Mouse (Mus musculus) MEL (cell line): Measurements from ENCODE around the gene Rxrb.

Experiments
- BHLHE40 ChIP-seq: IDR thresholded peaks from 2 replicates; pipeline ENCODE4 v1.6.1; 2012; ENCODE audit warnings: low read depth, mild to moderate bottlenecking, inconsistent platforms, low read length, improper control_type of control experiment, borderline replicate concordance
- CTCF ChIP-seq, 3 experiments: IDR thresholded peaks in 2 of 3; conservative IDR thresholded peaks in 1 of 3; 2 replicates each; pipeline ENCODE4 v1.5.1; 2011 to 2012; ENCODE audit warnings: low read length in 3 of 3, low read depth in 2 of 3, mild to moderate bottlenecking in 2 of 3, improper control_type of control experiment in 1 of 3, inconsistent platforms in 1 of 3, mixed read lengths in 1 of 3, moderate library complexity in 1 of 3; ENCODE audit not compliant: control insufficient read depth in 1 of 3, insufficient read depth in 1 of 3, poor library complexity in 1 of 3, severe bottlenecking in 1 of 3
- GATA1 ChIP-seq: IDR thresholded peaks from 2 replicates; pipeline ENCODE4 v1.6.1; 2011; ENCODE audit warnings: low read depth, low read length, improper control_type of control experiment
- KAT2A ChIP-seq: conservative IDR thresholded peaks from 2 replicates; pipeline ENCODE4 v1.6.1; 2012; ENCODE audit warnings: low read depth, low read length, improper control_type of control experiment, inconsistent platforms
- MEF2A ChIP-seq: IDR thresholded peaks from 2 replicates; pipeline ENCODE4 v1.6.1; 2014; ENCODE audit warnings: low read depth, mild to moderate bottlenecking, inconsistent platforms, low read length, improper control_type of control experiment; ENCODE audit not compliant: poor library complexity, insufficient replicate concordance, severe bottlenecking; ENCODE audit errors: extremely low read depth
- MXI1 ChIP-seq: IDR thresholded peaks from 2 replicates; pipeline ENCODE4 v1.6.1; 2011; ENCODE audit warnings: mild to moderate bottlenecking, low read depth, low read length, improper control_type of control experiment
- MYC ChIP-seq: IDR thresholded peaks from 2 replicates; pipeline ENCODE4 v1.6.1; 2011; ENCODE audit warnings: low read depth, mild to moderate bottlenecking, low read length, improper control_type of control experiment, moderate library complexity
- NELFE ChIP-seq: IDR thresholded peaks from 2 replicates; pipeline ENCODE4 v1.6.1; 2011; ENCODE audit warnings: low read depth, low read length, improper control_type of control experiment
- POLR2A ChIP-seq, 2 experiments: IDR thresholded peaks; 2 replicates each; pipeline ENCODE4 v1.6.1; 2011 to 2012; ENCODE audit warnings: low read length in 2 of 2, mild to moderate bottlenecking in 2 of 2, control low read depth in 1 of 2, improper control_type of control experiment in 1 of 2, low read depth in 1 of 2, moderate library complexity in 1 of 2; ENCODE audit not compliant: control insufficient read depth in 1 of 2, insufficient read depth in 1 of 2, poor library complexity in 1 of 2
- TBP ChIP-seq: IDR thresholded peaks from 2 replicates; pipeline ENCODE4 v1.8.0; 2011; ENCODE audit warnings: low read depth, low read length, improper control_type of control experiment
- UBTF ChIP-seq: IDR thresholded peaks from 2 replicates; pipeline ENCODE4 v1.6.1; 2012; ENCODE audit warnings: low read depth, mild to moderate bottlenecking, inconsistent platforms, low read length, improper control_type of control experiment, moderate library complexity, borderline replicate concordance; ENCODE audit not compliant: insufficient read depth
- USF1 ChIP-seq: IDR thresholded peaks from 2 replicates; pipeline ENCODE4 v1.6.1; 2014; ENCODE audit warnings: low read depth, mild to moderate bottlenecking, inconsistent platforms, low read length, improper control_type of control experiment, moderate library complexity

DNA sequence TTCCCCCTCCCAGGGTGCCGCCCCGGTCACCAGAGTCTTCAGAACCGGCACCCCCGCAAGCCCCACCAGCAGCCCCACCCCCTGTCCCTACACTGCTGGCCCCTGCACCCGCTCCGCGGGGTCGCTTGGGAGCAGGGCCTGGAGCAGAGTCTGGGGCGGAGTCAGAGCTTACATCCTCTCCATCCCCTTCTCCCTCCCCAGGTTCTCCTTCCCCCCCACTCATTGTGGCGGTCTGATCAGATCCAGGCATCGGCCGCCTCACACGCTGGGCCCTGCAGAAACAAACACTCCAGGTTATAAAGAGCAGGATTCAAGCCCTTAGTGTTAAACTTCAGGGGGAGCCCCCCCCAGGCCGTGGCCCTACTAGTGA is 9.2 kb upstream of the Rxrb start:
- TF ChIP-seq CTCF (IDR thresholded peaks at IDR 0.05 in 2 of 3, conservative IDR thresholded peaks at IDR 0.05 in 1 of 3; ENCODE audit: control insufficient read depth in 1 of 3, insufficient read depth in 1 of 3, low read depth in 2 of 3, low read length in 3 of 3, poor library complexity in 1 of 3, severe bottlenecking in 1 of 3) (no peak), MYC (no peak), UBTF (no peak), BHLHE40 (no peak), TBP (no peak), POLR2A (IDR thresholded peaks at IDR 0.05; ENCODE audit: control insufficient read depth in 1 of 2, insufficient read depth in 1 of 2, low read depth in 1 of 2, low read length in 2 of 2, poor library complexity in 1 of 2) (no peak), GATA1 (no peak), USF1 (no peak), KAT2A (no peak), NELFE (no peak), MXI1 (no peak), MEF2A (no peak)
